Mouse (Mus musculus) left cerebral cortex, adult 18-20 months (tissue): ENCODE measurements around the gene Swsap1. TPM values are rescaled to one million over a fixed set of nuclear protein-coding genes. Genes with fewer than 3 reads are reported as not detected.

ENCODE experiments used
- DNase-seq, 2 experiments: peaks; one replicate each; pipeline ENCODE4 v3.0.0; 2021 to 2022; ENCODE audit warnings: low spot score in 2 of 2, mixed read lengths in 1 of 2
- long read RNA-seq, 2 experiments: library from polyadenylated mRNA; stranded (forward); transcript quantifications; one replicate each; pipeline ENCODE4 v2.0.0; 2021
- total RNA-seq, 2 experiments: library from RNA; stranded (reverse); gene quantifications; 2 replicates each; pipeline ENCODE4 v1.2.3; 2021

The Swsap1 gene
- 10 to 100 TPM; 13.1 to 14.1 TPM for total RNA-seq
- long read RNA-seq, experiment 1, transcript Swsap1-201 (2 exons, 1,838 nt), result major isoform, 25 of 26 reads
- long read RNA-seq, experiment 1, partial matches to known transcripts, result 0 of 26 reads
- long read RNA-seq, experiment 1, other reads (novel, unspliced or antisense), result 1 of 26 reads
- long read RNA-seq, experiment 2, transcript Swsap1-201 (2 exons, 1,838 nt), result major isoform, 17 of 18 reads
- long read RNA-seq, experiment 2, partial matches to known transcripts, result 0 of 18 reads
- long read RNA-seq, experiment 2, other reads (novel, unspliced or antisense), result 1 of 18 reads

DNA sequence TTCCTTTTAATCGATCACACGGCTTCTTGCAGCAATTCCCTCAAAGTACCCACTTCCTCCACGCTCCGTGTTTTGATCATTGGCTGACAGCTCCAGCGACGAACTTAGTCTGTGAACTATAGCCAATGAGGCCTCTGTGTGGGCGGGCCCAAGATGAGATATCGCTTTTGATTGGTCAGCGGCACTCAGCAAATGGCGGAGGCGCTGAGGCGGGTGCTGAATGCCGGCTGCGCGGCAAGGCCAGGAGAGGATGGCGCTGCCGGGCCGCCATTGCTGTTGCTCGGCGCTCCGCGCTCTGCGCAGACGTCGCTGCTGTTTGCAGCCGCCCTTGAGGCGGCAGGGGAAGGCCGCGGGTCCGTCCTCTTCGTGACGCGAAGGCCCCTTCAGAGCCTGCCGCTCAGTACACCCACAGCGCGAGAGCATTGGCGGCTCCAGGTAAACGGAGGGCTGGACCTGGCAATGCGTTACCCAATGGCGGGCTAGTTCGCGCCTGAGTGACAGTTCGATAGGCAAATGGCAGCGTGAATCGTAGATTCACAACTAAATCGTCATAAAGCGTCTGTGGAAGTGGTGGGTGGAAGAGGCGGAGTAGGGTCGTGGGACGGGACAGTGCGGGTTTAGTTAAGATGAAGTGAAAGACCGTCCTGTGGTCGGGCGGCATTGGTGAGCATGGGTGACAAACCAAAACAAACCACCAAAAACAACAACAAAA, at the start of gene Swsap1:
Gene Swsap1 (plus strand): TSS at position 186 of the 712 bp plus-strand sequence.
- peak; percentile 99 for DNase-seq

GRCm38 (mm10) chr9:21908216-21908615, 47.3 kb upstream of the Swsap1 start:
- DNase-seq, result no peak

GRCm38 (mm10) chr9:21909474-21910223, 45.9 kb upstream of the Swsap1 start:
- DNase-seq, result no peak

DNA sequence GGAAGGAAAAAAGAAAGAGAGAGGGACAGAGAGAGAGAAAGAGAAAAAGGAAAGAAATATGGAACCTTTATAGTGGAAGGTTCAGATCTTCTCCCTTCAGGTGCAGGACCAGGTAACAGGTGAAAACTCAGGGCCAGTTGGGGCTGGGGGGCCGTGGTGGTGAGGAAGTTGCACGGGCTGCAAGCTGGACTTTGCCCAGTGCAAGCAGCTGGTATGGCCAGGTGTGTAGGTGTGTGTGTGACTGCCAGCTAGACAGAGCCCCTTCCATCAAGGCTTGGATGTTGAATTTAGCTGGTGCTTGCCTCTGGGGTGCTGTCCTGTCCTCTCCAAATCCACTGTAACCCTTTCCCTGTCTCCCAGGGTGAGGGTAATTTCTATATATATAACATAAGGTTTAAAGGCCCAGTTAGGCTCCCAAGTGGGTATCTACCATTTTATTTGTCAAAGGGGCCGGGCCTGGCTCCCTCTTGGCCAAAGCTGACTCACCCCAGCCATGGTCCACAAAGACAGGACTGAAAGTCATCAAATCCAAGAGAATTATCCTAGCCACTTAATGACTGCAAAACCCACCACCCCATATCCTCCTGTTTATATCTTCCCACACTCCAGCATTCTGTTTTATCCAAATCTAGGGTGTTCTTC, 38.6 kb upstream of the Swsap1 start:
- DNase-seq, result no peak

DNA sequence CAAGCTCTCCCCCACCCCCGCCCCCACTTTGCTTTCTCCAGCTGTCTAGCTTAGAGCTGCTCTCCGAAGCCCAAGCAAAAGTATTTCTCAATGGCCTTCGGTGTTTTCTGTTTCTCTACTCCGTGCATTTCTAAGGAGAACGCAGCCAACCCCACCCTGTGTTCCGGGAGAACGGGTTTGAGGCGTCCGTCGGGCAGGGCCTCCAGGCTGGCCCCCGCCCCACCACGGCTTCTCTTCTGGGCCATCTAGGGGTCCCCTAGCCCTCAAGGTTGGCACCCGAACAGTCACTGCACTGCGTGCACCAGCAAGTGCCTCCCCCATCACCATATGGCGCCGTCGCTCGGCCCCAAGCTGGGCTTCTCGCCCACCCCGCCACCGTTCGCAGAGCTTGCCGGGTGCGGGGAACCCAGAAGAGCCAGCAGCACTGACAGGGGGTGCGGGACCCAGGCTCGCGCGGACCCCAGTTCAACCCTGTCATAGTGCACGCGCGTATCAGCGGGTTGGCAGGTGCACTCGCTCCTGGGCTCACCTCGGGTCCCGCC, 38.0 kb upstream of the Swsap1 start:
- peak; percentile 82 to 86 for DNase-seq

- peak; percentile 81 to 90 for DNase-seq
Measured at GRCm38 (mm10) chr9:21918035-21918592, 37.4 kb upstream of the Swsap1 start, which contains the start of gene Rab3d. Gene Rab3d (minus strand): TSS chr9:21918192.

DNA sequence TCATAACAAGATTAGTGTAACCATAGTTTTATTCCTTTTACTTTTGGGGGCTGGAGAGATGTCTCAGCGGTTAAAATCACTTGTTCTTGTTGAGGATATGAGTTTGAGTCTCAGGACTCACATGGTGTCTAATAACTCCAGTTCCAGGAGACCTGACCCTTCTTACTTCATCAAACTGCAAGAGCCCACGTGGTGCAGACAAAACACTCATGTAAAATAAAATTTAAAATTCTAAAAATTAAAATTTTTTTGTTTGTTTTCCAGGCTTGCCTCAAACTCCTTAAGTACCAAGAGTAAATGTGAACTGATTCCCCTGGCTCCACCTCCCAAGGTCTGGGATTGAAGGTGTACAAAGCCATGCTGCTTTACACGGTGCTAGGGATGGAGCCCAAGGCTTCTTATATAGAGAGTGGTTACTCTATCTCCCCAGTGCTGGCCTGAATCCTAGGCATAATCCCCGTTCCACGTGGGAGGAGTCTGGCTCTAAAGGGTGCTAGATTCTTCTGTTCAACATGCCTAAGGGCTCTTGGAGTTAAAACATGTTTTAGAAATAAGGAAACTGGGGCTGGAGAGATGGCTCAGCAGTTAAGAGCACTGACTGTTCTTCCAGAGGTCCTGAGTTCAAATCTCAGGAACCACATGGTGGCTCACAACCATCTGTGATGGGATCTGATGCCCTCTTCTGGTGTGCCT, 36.7 kb upstream of the Swsap1 start:
- peak; percentile 36 to 37 for DNase-seq

GRCm38 (mm10) chr9:21923036-21923435, 32.5 kb upstream of the Swsap1 start:
- no peak for DNase-seq

- DNase-seq, result no peak
Measured at GRCm38 (mm10) chr9:21923490-21924098, 32.0 kb upstream of the Swsap1 start.

DNA sequence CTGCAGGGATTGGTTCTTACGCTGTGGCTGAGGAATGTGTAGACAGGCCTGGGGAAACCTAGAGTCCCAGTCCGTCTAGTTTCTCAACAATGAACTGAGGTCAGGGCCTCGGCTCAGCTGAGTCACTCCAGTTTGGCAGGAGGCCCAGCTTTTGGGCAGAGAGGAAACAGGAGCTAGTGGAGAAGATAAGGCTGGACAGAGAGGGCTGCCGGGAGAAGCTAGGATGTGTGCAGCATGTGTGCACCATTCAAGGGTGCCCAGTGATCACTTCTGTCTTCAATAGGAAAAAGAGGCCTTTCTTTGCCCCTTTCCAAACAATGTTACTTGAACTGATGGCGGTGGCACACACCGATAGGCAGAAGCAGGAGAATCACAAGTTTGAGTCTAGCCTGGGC, 31.5 kb upstream of the Swsap1 start:
- DNase-seq, result no peak

- no peak for DNase-seq
Measured at GRCm38 (mm10) chr9:21925034-21925433, 30.5 kb upstream of the Swsap1 start.

DNA sequence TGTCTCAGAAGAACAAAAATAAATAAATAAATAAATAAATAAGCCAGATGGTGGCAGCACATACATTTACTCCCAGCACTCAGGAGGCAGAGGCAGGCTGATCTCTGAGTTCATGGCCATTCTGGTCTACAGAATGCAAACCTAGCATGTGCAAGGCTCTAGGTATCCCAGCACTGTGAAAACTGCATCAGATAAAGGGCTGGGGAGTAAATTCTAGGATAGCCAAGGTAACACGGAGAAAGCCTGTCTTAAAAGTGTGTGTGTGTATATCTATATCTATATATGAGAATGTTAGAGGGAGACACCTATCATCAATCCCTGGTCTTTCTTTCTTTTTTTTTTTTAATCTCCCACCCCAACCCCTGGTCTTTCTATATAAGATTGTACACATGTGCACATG, 30.0 kb upstream of the Swsap1 start:
- no peak for DNase-seq

DNA sequence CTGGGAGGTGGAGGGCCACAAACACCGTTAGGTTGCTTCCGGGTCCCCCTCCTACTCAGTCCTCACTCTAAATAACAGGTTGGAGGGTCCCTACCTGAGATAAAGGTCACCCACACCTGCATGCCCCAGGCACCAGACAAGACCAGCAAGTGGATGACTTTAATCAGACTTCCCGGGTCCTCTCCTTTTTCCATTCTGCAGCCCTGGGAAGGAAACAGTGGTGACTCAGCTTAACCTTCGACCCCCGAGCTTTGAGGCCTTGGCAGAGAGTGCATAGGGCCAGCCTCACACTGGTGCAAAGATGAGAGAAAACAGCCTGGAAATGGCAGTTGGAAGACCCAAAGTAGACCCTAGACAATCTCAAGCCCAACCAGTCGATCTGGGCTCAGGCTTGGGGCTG, 29.4 kb upstream of the Swsap1 start:
- no peak for DNase-seq

DNA sequence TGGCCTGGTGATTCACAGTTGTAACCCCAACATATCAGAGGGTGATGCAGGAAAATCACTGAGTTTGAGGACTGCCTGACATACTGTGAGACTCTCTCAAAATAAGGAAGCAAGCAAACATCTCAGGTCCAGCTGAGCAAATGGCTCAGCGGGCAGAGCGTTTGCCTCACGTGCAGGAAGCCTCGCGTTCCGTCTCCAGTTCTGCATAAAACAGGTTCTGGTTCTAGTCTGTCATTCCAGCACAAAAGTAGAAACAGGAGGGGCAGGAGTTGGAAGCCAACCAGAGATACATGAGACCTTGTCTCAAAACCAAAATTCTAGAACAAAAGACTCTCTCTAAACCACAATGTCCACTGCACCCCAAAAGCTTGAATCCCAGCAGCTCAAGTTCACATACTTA, 28.8 kb upstream of the Swsap1 start:
- no peak for DNase-seq

- peak; percentile 89 to 94 for DNase-seq
Measured at GRCm38 (mm10) chr9:21927208-21927753, 28.3 kb upstream of the Swsap1 start, which contains the start of the genes Ccdc159 and Tmem205. Gene Ccdc159 (plus strand): TSS chr9:21927471. Gene Tmem205 (minus strand): TSS chr9:21927556.

DNA sequence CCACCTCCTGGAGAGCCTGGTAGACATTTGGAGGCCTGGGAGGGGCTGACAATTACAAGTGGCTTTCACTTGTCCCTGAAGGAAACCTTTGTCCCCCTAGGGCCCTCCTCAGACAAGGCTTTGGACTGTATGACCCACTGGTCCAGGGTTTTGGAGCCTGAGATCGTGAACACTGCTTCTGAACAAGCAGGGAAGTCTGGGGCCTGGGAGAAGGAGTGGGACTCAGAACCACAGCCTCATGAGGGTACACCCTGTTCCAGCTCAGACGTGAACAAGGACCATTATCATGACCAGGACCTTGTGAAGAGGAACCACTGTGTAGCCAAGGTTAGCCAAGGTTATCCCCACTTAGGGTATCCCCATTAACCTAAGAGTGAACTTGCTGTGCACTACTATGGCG, 26.3 kb upstream of the Swsap1 start:
- DNase-seq, result no peak

DNA sequence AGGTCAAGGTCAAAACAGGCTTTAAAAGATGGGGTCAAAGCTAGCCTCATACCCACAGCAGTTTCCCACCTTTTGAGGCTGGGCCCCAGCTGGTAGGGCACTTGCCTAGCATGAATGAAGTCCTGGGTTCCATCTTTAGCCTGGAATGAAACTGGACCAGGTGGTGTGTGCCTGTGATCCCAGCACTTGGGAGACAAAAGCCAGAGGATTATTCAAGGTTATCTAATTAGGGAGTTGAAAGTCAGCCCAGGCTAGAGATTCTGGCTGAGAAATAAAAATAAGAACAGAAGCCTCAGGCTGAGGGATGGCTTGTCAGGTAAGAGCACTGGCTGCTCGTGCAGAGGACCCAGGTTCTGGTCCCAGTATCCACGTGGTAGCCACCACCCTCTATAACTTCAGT, 23.5 kb upstream of the Swsap1 start:
- DNase-seq, result no peak

DNA sequence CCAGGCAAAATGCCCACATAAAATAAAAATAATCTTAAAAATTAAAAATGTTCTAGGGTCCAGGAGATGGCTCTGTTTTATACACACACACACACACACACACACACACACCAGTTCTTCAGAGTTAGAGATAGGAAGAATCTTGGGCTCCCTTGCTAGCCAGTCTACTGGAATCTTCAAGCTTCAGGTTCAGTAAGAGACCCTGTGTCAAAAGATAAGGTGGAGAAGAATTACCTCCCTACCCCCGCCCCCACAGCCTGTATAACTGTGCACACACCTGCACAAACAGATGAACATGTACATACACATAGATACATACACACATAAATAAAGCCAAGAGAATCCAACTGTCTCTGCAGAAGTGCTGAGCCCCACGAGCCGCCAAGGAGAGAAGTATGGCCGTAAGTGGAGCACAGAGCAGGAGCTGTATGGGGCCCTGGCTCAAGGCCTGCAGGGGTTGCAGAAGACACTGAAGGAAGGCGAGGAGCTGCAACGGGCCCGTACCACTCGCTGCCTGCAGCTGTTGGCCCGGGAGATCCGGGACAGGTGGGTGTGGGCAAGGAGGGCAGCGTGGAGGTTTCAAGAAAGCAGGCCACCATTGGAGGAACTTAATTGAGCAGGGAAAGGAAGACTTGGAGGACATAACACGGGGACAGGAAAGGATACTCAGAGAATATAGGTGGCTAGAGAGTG, 23.0 kb upstream of the Swsap1 start:
- no peak for DNase-seq

DNA sequence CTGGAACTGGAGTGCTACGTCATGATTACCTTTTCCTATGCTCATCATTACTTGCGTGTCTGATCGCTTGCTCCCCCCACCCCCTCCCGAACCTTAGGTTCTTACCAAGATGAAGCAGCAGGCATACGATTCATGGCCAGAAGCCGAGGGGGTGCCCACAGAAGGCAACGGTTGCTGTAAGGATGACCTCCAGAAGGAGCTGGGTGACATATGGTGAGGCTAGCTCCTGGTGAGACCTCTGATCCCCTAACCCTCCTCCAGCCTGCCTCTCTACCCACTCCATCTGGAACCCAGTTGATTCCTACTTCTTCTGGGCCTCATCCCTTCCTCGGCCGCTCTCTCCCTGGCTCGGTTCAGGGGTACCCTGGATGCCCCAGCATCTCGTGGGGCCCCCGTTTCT, 21.5 kb upstream of the Swsap1 start:
- no peak for DNase-seq
